Mouse (Mus musculus) MEL (cell line): ENCODE measurements around the gene Krtdap.

Source experiments
- CHD2 ChIP-seq: IDR thresholded peaks from 2 replicates; pipeline ENCODE4 v1.6.1; 2011; ENCODE audit warnings: low read length, improper control_type of control experiment
- CTCF ChIP-seq, 3 experiments: IDR thresholded peaks in 2 of 3; conservative IDR thresholded peaks in 1 of 3; 2 replicates each; pipeline ENCODE4 v1.5.1; 2011 to 2012; ENCODE audit warnings: low read length in 3 of 3, low read depth in 2 of 3, mild to moderate bottlenecking in 2 of 3, improper control_type of control experiment in 1 of 3, inconsistent platforms in 1 of 3, mixed read lengths in 1 of 3, moderate library complexity in 1 of 3; ENCODE audit not compliant: control insufficient read depth in 1 of 3, insufficient read depth in 1 of 3, poor library complexity in 1 of 3, severe bottlenecking in 1 of 3
- EP300 ChIP-seq, 2 experiments: IDR thresholded peaks; 2 replicates each; pipeline ENCODE4 v1.6.1; 2011; ENCODE audit warnings: improper control_type of control experiment in 2 of 2, low read length in 2 of 2, low read depth in 1 of 2, mild to moderate bottlenecking in 1 of 2
- MAFK ChIP-seq: IDR thresholded peaks from 2 replicates; pipeline ENCODE4 v1.6.1; 2011; ENCODE audit warnings: low read depth, mild to moderate bottlenecking, low read length, improper control_type of control experiment, borderline replicate concordance
- POLR2AphosphoS2 ChIP-seq: IDR thresholded peaks from 2 replicates; pipeline ENCODE4 v1.6.1; 2011; ENCODE audit warnings: low read length, improper control_type of control experiment
- TAL1 ChIP-seq: IDR thresholded peaks from 2 replicates; pipeline ENCODE4 v1.6.1; 2012; ENCODE audit warnings: mild to moderate bottlenecking, inconsistent platforms, low read length, moderate library complexity, mixed read lengths
- TCF12 ChIP-seq: IDR thresholded peaks from 2 replicates; pipeline ENCODE4 v1.6.1; 2014; ENCODE audit warnings: low read depth, mild to moderate bottlenecking, inconsistent platforms, low read length, improper control_type of control experiment, moderate library complexity

DNA sequence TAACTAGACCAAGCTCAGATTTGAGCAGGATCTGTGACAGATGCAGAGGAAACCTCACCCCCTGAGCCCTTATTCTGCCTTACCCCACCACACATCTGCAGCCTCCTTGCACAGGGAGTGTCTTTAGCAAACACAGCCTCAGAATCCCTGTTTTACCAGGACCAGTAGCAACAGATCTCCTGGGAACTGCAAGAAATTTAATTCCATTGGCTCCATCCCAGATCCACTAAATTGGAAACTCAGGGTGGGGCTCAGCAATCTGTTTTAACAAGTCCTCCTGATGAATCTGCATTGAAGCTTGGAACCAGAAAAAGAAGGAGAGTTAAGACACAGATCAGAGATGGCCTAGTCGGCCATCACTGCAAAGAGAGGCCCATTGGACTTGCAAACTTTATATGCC lies 9.1 kb downstream of the Krtdap start:
- TF ChIP-seq POLR2AphosphoS2 = no peak
- no peak for TF ChIP-seq CTCF (IDR thresholded peaks at IDR 0.05 in 2 of 3, conservative IDR thresholded peaks at IDR 0.05 in 1 of 3; ENCODE audit: control insufficient read depth in 1 of 3, insufficient read depth in 1 of 3, low read depth in 2 of 3, low read length in 3 of 3, poor library complexity in 1 of 3, severe bottlenecking in 1 of 3)
- TF ChIP-seq TCF12 = no peak
- no peak for TF ChIP-seq EP300 (IDR thresholded peaks at IDR 0.05; ENCODE audit: low read depth in 1 of 2, low read length in 2 of 2)
- TF ChIP-seq TAL1 = no peak
- TF ChIP-seq MAFK = no peak
- no peak for TF ChIP-seq CHD2
